Mouse (Mus musculus) lung, postnatal 0 days (tissue): ENCODE data around the gene Efhd1.

Source experiments
- CTCF ChIP-seq: IDR thresholded peaks from 2 replicates; pipeline ENCODE4 v1.5.1; 2016; ENCODE audit warnings: antibody characterized with exemption, mild to moderate bottlenecking
- EP300 ChIP-seq: IDR thresholded peaks from 2 replicates; pipeline ENCODE4 v1.6.1; 2016; ENCODE audit warnings: antibody characterized with exemption, mild to moderate bottlenecking, control low read depth

GRCm38 (mm10) chr1:87214748-87215147 is 49.4 kb upstream of the Efhd1 start:
- TF ChIP-seq CTCF (no peak), EP300 (no peak)
